Mouse (Mus musculus) cerebellum, adult 9-10 months (tissue): ENCODE measurements around the gene Gm9970.
A peak's percentile ranks its signal among the peaks of the same experiment; 100 is the strongest.

Experiments
- DNase-seq: peaks from one replicate; pipeline ENCODE4 v3.0.0; 2022

Gm9970 gene

DNA sequence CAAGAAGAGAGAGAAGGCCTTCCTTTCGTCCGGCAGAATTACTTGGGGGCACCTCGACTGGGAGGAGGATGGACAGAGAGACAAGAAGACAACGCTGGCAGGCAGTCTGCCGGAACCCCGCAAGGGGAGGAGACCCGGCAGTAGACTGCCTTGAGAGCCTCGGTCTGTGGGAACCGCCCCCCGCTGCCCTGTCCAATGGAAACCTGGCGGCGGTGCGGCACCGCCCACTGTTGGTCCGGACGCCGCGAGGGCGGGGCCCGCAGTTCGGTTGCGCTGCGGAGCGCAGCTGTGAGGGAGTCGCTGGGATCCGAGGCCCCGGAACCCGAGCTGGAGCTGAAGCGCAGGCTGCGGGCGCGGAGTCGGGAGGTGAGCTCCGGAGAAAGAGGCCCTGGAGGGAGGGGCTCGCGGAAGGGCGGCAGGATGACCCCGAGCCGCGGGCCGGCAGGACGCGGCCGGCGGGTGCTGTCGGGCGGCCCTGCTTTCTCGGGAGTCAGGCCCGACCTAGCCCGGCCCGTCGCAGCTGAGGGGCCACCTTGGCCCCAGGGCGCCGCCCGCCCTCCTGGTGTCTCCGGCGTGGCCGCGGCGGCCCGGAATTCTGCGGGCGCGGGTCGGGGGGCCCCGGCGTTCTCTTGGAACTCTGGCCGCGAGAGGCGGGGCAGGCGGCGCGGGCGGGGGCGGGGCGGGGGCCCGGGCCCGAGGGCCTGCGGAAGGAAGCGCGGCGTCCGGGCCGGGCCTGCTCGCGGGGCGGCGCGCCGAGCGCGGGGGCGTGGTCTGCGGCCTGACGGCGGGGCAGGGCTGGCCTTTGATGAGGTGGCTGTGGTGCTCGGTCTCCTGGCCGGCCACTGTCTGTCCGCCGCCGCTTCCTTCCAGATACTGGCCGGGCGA is at the start of gene Gm9970, which contains the start of gene Nrbp1:
Gene Gm9970, minus strand, starts transcription at position 596 of the 885 bp plus-strand sequence.
Gene Nrbp1, plus strand, starts transcription at position 228 of the 885 bp plus-strand sequence.
- peak; percentile 95 for DNase-seq

DNA sequence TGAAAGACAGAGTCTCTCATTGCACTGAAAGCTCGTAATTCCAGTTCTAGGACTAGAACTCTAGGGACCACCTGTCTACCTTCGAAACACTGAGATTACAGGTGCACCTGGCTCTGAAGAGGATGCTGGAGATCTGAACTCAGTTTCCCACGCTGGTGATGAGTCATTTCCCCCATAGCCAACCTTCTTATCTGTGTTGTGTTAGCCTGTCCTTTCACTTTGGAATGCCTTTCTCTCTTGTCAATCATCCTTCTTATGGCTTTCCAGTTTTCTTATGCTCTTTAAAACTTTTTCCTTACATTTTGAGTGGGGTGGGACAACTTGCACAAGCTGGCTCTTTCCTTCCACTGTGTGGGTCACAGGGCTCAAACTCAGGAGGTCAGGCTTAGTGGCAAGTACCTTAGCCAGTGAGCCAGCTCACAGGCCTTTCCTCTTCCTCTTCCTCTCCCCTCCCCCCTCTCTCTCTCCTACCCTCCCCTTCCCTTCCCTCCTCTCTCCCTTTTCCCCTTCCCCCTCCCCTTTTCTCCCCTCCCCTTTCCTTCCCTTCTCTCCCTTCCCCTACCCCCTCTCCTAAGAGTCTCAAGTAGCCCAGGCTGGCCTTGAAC is 48.7 kb upstream of the Gm9970 start:
- no peak for DNase-seq

DNA sequence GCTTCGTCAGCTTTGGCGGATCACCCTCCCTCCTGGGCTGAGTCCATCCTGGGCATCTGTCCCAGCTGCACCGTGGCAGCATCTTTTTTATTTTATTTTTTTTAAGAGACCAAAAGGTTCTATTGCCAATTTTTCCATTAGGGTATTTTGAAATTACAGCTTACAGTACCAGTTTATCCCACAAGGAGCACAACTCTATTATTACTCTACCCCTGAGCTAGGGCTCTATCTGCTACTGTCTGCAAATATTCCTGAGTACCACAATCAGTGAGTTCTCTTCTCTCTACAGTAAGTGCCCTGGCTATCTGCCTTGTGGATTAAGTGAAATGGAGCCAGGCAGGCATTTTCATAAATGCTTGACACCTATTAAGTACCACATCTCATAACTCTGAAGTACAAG is 47.6 kb upstream of the Gm9970 start:
- DNase-seq: no peak

- DNase-seq: no peak
Observed at GRCm38 (mm10) chr5:31288225-31288624, 47.2 kb upstream of the Gm9970 start.

DNA sequence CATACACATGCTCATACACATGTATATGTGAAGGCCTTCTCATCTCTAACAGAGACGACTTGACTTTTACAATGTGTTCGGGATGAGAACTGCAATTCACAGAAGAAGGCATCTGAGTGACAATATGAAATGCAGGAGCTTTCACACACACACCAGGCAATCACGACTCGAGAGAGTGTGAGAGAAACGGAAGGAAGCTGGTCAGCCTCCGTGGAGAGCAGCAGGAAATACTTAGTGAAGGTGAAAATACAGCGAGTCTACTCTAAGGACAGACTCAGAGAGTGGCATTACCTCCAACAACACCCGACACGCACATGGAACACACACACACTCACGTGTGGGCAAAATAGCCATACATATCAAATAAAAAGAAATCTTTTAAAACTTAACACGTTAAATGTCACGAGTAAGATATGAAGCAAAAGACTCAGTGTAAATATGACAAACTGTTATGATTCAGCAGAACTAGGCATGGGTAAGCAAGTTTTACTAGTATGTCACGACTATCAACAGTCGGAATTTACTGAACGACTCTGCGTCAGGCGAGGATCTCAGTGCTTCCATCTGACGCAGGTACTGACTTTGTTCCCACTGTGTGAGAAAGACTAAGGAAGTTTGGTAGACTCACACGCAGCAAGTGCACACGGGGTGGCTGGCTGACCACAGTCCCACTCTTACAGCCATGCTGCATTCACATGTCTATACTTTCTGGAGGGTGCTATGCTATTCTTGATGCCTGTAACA is 38.4 kb upstream of the Gm9970 start:
- DNase-seq: no peak

- no peak for DNase-seq
Observed at GRCm38 (mm10) chr5:31273018-31273417, 32.0 kb upstream of the Gm9970 start.

DNA sequence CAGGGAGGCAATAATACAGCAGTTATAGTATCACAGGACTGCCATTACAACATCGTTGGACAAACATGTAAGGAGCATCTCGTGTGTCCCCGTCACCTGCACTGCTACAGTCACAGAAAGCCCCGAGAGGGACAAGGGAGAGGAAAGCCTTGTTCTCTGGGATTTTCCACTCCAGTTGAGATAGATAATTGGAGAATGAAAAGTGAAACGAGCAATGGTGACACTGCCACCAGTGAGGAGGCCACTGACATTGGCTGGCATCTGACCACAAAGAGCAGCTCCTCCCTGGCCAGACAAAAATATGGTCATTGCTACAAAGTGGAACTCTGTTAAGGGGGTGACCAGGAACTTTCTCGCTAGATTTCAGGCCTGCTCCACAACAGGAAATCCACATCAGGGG is 26.7 kb upstream of the Gm9970 start:
- DNase-seq: no peak

DNA sequence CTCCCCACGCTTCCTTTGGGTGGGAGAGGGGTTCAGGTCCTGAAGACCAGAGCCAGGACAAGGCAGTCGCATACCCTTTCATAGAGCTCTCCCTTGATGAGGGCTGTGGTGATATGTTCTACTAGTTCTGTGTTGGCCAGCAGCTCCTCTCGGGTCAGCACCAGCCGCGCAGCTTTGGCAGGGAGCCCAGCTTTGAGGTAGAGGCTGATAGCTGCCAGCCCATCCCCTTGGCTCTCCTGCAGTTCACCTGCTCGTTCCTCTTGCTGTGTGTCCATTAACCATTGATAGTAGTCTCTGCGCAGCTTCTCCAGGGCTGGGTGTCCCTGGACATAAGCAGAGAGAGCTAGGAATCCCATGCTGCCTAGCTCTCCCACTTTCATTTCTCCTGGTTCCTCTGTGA is 25.1 kb upstream of the Gm9970 start:
- peak; percentile 31 for DNase-seq

- no peak for DNase-seq
Observed at GRCm38 (mm10) chr5:31257616-31258015, 16.6 kb upstream of the Gm9970 start.

DNA sequence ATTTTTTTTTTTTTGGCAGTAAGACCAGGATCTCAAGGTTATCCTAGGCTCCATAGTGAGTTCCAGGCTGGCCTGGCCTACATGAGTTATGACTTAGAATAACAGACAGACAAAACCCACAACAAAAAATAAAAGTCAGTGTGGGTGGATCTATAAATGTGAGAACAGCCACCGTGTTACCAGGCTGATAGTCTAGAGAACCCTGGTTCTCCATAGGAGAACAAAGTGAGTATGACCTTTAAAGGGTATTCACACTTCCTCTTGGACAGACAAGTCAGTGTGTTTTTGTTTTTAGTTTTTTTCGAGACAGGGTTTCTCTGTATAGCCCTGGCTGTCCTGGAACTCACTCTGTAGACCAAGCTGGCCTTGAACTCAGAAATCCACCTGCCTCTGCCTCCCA is 14.9 kb upstream of the Gm9970 start:
- no peak for DNase-seq

DNA sequence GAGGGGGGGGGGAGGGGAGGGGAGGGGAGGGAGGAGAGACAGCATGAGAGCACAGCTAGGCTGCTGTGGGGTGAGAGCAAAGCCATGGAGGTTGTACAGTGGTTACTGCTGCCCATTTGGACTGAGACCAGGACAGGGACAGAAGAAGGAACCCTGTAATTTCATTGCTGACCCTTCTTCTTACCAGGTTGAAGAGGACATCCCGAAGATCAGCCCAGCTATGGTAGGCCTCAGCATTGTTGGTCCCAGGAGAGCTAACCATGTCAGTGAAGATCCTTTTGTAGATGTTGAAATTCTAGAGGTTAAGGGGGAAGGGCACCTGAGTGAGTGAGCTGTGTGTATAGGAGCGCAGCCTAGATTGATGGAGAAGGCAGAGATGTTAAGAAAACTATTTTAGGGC is 14.3 kb upstream of the Gm9970 start:
- DNase-seq: no peak

- DNase-seq: no peak
Observed at GRCm38 (mm10) chr5:31254901-31255300, 13.9 kb upstream of the Gm9970 start.

GRCm38 (mm10) chr5:31254452-31254851 is 13.4 kb upstream of the Gm9970 start:
- DNase-seq: no peak

- no peak for DNase-seq
Observed at GRCm38 (mm10) chr5:31253806-31254205, 12.8 kb upstream of the Gm9970 start.

GRCm38 (mm10) chr5:31252795-31253545 is 11.9 kb upstream of the Gm9970 start:
- no peak for DNase-seq

DNA sequence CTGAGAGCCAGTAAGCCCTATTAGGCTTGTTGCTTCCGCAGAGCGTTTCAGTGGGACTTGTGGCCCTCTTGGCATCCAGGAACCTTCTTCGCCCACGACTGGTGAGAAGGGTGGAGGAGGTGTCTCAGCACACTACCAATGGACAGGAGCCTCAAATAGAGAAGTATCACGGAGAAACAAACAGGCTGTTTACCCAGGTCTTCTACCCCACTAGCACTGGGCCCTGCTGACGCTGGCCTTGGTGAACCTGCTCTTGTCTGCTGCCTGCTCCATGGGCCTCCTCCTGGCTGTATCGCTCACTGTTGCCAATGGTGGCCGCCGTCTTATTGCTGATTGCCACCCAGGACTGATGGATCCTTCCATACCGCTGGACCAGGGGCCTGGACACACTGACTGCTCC is 11.1 kb upstream of the Gm9970 start:
- no peak for DNase-seq

DNA sequence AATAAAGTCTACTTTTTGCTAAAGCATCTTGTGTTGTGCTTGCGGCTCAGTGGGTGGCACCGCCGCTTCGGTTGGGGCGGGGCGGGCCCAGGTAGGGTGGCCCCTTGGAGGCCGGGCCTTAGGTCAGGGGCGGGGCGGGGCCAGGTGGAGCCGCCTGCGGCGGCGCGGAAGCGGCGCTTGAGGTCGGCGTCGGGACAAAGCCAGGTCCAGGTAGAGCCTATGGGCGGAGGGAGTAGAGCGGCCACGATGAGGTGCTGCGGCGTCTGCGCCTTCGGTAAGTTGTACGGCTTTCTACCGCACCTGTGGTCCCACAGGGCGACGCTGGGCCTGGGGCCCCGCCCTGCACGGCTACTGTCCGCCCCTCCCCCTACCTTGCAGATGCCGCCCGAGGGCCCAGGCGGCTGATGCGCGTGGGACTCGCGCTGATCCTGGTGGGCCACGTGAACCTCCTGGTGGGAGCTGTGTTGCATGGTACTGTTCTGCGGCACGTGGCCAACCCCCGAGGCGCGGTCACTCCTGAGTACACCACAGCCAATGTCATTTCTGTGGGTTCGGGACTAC is 10.6 kb upstream of the Gm9970 start, which contains the start of gene Krtcap3:
Gene Krtcap3, plus strand, starts transcription at position 151 of the 561 bp plus-strand sequence.
- DNase-seq: peak; percentile 25

DNA sequence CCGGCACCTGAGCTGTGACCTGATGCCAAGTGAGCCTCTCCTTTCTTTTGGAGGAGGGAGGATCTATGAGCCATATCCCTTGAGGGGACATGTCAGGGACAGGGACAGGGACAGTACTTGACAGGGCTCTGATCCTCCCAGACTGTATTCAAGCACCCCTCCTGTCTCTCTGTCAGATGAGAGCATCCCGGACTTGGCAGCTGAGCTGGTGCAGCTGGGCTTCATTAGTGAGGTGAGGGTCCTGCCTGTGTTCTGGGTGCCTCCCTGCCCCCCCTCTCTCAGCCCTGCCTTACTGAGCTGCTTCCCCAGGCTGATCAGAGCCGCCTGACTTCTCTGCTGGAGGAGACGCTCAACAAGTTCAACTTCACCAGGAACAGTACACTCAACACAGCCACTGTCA is 9.7 kb upstream of the Gm9970 start:
- DNase-seq: no peak

GRCm38 (mm10) chr5:31242191-31242590 is 1.2 kb upstream of the Gm9970 start:
- no peak for DNase-seq

DNA sequence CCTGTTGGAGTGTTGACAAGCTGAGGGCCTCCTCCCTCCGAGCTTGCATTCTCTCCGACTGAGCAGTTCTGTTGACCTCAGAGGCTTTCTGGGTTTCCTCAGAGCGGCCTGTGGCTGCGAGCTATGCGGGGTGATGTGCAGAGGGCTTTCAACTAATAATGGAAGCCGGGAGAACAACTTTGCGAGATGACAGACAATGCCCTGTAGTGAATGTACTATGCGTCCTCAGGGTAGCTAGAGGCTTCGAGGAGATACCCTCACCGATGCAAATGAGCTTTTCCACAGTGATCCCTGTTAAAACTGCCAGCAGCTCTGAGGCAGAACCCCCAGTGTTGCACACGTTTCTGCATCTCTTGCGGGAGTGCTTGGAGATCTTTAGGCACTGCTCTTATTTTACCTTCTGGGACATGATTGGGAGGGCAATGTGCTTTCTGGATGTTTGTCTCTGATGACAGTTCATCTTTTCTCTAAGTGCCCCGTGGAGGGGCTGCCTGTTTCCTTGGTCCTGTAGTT is 546 bp upstream of the Gm9970 start:
- DNase-seq: no peak

DNA sequence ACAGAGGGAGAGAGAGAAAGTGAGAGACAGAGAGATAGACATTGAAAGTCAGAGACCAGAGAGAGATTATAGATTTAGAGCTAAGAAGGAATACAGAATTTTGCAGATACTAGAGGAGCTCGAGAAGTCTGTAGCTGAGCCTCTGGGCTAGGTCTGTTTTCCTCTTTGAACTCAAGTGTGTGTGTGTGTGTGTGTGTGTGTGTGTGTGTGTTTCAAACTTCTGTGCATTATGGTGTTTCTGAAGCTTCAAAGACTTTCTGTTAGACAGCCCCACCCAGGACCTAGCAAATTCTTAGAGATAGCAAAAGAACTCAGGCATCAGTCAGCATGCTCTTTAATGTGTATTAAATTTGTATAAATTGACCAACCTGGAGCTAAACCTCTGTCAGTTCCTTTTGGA is 14.4 kb downstream of the Gm9970 start:
- DNase-seq: no peak

GRCm38 (mm10) chr5:31222696-31223095 is 18.3 kb downstream of the Gm9970 start:
- peak; percentile 51 for DNase-seq
